Mouse (Mus musculus): ENCODE results near the gene Zbtb21.

- no peak for TF ChIP-seq POLR2A (IDR thresholded peaks at IDR 0.05; ENCODE audit: borderline replicate concordance, extremely low read depth, low read depth, low read length)
- no peak for TF ChIP-seq CTCF (IDR thresholded peaks at IDR 0.05; ENCODE audit: insufficient read depth, low read length)
Measured at GRCm38 (mm10) chr16:97897346-97898024, 64.9 kb downstream of the Zbtb21 start.

Measured in lung, adult 2 months (tissue).